Mouse (Mus musculus): ENCODE measurements around the gene Hsd11b2. TPM values are rescaled to one million over a fixed set of nuclear protein-coding genes. Genes with fewer than 3 reads are reported as not detected.

Hsd11b2 gene
- polyA plus RNA-seq, 1 experiment = not detected

DNA sequence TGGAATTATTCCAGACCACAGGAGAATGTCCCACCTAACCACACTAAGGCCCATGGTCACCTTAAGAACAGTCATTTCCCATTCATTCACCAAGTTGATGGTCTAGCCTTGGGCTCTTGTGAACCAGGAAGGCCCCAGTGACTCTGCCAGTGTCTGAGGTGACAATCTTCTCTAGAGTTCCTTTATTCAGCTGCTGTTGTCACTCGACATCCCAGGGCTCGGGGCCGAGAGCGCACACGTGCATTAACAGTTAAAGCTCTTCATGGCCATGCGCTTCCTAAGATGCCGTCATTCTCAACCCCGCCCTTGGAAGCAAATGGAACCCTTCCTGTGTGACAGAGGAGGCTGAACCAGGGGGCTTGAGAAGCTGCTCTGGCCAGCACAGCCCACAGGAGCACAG, 36.4 kb upstream of the Hsd11b2 start:
- TF ChIP-seq GATA1 (IDR thresholded peaks at IDR 0.05; ENCODE audit: low read length) (no peak), TAL1 (IDR thresholded peaks at IDR 0.05; ENCODE audit: low read length) (no peak)
- no peaks in the 10 kb centered on the region for H3K36me3 ChIP-seq (ENCODE audit: control insufficient read depth)
- H3K27me3 ChIP-seq (ENCODE audit: control insufficient read depth) = peaks cover 2% of the 10 kb centered on the region; the same call in 1 of the 2 replicates
- H3K4me1 ChIP-seq (ENCODE audit: control insufficient read depth) = no peaks in the 10 kb centered on the region
- H3K4me3 ChIP-seq (replicated peaks) = no peak overlapping the region
- H3K9me3 ChIP-seq (ENCODE audit: control insufficient read depth, low read length) = no peaks in the 10 kb centered on the region

DNA sequence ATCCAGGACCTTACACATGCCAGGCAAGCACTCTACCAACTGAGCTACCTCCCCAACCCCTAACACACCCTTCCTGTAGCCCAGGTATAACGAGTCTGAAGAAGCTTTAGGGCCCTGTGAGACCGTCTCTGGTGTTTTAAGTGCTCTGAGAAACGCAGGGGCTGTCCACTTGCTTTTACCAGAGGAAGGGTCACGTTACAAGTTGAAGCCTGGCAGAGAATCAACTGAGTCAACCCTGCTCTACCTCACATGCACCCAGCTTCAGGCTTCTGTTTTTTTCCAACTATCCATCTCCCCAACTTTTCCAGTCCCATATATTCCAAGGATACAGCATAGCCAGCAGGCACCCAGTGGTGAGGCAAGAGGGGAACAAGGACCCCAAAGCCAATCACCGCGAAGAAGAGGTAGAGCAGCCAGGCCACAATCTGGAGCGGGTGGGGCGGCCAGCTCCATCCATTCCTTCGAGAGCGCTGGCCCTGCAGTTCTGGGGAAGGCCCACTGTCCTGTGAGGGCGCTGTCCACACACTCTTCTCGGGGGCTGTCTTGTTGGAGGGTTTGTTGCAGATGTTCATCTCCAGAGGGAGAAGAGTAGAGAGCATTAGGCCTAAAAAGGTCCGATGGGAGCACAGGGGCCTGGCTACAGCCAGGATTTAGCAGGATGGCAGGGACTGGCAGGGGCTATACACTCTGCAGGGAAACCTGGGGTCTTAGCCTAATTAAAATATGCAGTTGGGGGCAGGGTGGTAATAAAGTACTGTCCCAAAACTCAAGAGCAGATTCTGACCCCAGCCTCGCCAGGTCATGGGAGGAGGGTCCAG, 35.1 kb upstream of the Hsd11b2 start:
- Histone ChIP-seq H3K4me3 (replicated peaks) (no peak overlapping the region), H3K4me1 (ENCODE audit: control insufficient read depth) (no peaks in the 10 kb centered on the region), H3K36me3 (ENCODE audit: control insufficient read depth) (no peaks in the 10 kb centered on the region), H3K9me3 (ENCODE audit: control insufficient read depth, low read length) (no peaks in the 10 kb centered on the region), H3K27me3 (ENCODE audit: control insufficient read depth) (peaks cover 2% of the 10 kb centered on the region; the same call in 1 of the 2 replicates)
- TF ChIP-seq TAL1 (IDR thresholded peaks at IDR 0.05; ENCODE audit: low read length) = no peak
- no peak for TF ChIP-seq GATA1 (IDR thresholded peaks at IDR 0.05; ENCODE audit: low read length)

DNA sequence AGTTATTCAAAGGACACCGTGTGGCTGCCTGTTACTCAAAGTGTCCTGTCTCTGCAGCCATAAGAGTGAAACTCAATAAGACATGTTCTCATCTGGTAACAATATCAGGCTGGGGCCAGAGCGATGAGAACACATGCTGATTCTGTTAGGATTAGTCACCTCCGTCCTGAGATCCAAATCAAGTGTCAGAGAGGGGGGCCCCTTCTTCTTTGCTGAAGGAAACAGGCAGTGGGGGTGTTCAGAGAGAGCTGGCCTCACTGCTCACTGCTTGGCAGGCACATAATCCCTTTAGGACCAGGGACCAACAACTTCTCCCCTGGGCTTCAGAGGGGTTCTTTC, 34.6 kb upstream of the Hsd11b2 start:
- Histone ChIP-seq H3K36me3 (ENCODE audit: control insufficient read depth) (no peaks in the 10 kb centered on the region), H3K9me3 (ENCODE audit: control insufficient read depth, low read length) (no peaks in the 10 kb centered on the region), H3K4me3 (replicated peaks) (no peak overlapping the region), H3K4me1 (ENCODE audit: control insufficient read depth) (no peaks in the 10 kb centered on the region), H3K27me3 (ENCODE audit: control insufficient read depth) (peaks cover 2% of the 10 kb centered on the region; the same call in 1 of the 2 replicates)
- no peak for TF ChIP-seq TAL1 (IDR thresholded peaks at IDR 0.05; ENCODE audit: low read length)
- no peak for TF ChIP-seq GATA1 (IDR thresholded peaks at IDR 0.05; ENCODE audit: low read length)

DNA sequence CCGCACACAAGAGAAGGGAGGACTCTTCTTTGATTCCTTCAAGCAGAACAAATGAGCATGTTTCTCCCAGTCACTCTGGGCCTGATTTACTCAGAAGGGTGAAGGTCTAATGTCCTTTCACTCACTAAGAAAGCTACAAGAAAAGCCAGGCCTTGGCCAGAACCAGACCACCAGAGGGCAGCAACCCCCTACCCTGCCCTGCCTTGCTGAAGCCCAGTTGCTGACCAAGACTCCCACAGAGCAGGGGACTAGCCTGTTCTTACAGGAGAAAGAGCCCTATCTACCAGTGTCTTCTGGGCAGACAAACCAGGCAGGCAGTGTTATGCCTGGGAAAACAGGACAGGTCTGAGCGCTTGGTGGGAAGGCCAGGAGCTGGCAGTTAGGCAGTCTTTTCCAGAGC, 34.2 kb upstream of the Hsd11b2 start:
- no peak for TF ChIP-seq GATA1 (IDR thresholded peaks at IDR 0.05; ENCODE audit: low read length)
- TF ChIP-seq TAL1 (IDR thresholded peaks at IDR 0.05; ENCODE audit: low read length) = no peak
- Histone ChIP-seq H3K36me3 (ENCODE audit: control insufficient read depth) (no peaks in the 10 kb centered on the region), H3K4me1 (ENCODE audit: control insufficient read depth) (no peaks in the 10 kb centered on the region), H3K9me3 (ENCODE audit: control insufficient read depth, low read length) (no peaks in the 10 kb centered on the region), H3K4me3 (replicated peaks) (no peak overlapping the region), H3K27me3 (ENCODE audit: control insufficient read depth) (peaks cover 2% of the 10 kb centered on the region; the same call in 1 of the 2 replicates)

DNA sequence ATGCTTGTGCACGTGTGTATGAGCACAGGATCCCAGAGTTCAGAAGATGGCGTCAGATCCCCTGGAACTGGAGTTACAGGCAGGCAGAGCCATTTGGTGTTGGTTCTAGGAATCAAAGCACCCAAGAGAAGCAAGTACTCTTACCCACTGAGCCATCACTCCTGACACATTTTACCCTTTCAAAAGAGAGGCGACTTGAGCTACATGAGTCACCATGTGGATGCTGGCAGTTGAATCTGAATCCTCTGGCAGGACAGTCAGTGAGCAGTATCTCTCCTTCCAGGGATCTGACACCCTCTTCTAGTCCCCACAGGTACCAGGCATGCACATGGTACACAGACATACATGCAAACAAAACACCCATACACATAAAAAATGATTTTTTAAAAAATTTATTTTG, 30.5 kb upstream of the Hsd11b2 start:
- Histone ChIP-seq H3K9me3 (ENCODE audit: control insufficient read depth, low read length) (no peaks in the 10 kb centered on the region), H3K36me3 (ENCODE audit: control insufficient read depth) (no peaks in the 10 kb centered on the region), H3K27me3 (ENCODE audit: control insufficient read depth) (no peaks in the 10 kb centered on the region), H3K4me1 (ENCODE audit: control insufficient read depth) (peaks cover 15% of the 10 kb centered on the region), H3K4me3 (replicated peaks) (no peak overlapping the region)
- TF ChIP-seq GATA1 (IDR thresholded peaks at IDR 0.05; ENCODE audit: low read length) (no peak), TAL1 (IDR thresholded peaks at IDR 0.05; ENCODE audit: low read length) (no peak)

DNA sequence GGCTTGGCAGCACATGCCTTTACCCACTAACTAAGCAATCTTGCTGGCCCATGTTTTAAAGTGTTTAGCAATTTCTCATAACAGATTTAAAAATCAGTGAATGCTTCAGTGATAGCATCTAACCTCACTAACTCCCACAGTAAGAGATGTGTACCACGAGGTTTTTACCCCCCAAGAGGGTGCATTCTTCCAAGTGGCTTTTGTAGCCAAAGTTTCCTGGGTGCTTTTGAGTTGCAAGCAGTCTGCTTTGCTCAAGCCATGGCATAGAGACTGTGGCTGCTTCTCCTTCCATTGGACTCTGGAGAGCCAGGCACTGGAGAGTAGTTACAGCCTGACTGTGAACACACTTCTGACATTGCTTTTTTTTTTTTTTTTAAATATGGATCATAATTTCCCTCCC, 29.3 kb upstream of the Hsd11b2 start:
- Histone ChIP-seq H3K27me3 (ENCODE audit: control insufficient read depth) (no peaks in the 10 kb centered on the region), H3K4me1 (ENCODE audit: control insufficient read depth) (peaks cover 15% of the 10 kb centered on the region), H3K36me3 (ENCODE audit: control insufficient read depth) (no peaks in the 10 kb centered on the region), H3K9me3 (ENCODE audit: control insufficient read depth, low read length) (no peaks in the 10 kb centered on the region), H3K4me3 (replicated peaks) (no peak overlapping the region)
- TF ChIP-seq GATA1 (IDR thresholded peaks at IDR 0.05; ENCODE audit: low read length) (no peak), TAL1 (IDR thresholded peaks at IDR 0.05; ENCODE audit: low read length) (no peak)

DNA sequence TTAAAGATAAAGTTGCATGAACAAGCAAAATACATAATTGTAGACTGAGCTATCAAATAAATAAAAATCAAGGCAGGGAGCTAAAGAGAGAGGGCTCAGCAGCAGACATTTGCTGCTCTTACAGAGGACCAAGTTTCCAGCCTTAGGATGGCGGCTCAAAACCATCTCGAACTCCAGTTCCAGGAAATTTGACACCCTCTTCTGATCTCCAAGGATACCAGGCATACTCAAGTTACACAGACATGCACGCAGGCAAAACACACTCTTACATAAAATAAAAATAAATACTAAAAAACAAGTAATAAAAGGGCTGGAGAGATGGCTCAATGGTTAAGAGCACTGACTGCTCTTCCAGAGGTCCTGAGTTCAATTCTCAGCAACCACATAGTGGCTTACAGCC, 25.1 kb upstream of the Hsd11b2 start:
- Histone ChIP-seq H3K27me3 (ENCODE audit: control insufficient read depth) (peaks cover 15% of the 10 kb centered on the region), H3K9me3 (ENCODE audit: control insufficient read depth, low read length) (no peaks in the 10 kb centered on the region), H3K36me3 (ENCODE audit: control insufficient read depth) (no peaks in the 10 kb centered on the region), H3K4me1 (ENCODE audit: control insufficient read depth) (peaks cover 32% of the 10 kb centered on the region), H3K4me3 (replicated peaks) (no peak overlapping the region)
- TF ChIP-seq GATA1 (IDR thresholded peaks at IDR 0.05; ENCODE audit: low read length) = no peak
- TF ChIP-seq TAL1 (IDR thresholded peaks at IDR 0.05; ENCODE audit: low read length) = no peak

DNA sequence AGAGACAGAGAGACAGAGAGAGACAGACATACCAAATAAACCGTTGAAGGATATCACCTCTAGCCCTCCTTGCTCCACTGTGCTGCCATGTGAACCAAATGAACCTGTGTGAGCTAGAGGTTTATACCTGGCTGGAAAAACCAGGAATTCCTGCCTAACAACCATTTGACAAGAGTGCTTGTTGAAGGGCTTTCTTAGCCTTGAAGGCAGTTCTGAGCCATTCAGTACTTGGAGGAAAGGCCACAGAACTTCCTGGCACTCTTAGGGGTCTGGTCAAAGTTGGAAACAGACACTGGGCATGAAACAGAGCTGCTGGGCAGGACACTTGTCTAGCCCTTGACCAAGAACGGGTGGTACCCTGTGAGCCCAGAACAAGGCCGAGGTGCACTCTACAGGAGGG, 24.0 kb upstream of the Hsd11b2 start:
- peaks cover 15% of the 10 kb centered on the region for H3K27me3 ChIP-seq (ENCODE audit: control insufficient read depth)

DNA sequence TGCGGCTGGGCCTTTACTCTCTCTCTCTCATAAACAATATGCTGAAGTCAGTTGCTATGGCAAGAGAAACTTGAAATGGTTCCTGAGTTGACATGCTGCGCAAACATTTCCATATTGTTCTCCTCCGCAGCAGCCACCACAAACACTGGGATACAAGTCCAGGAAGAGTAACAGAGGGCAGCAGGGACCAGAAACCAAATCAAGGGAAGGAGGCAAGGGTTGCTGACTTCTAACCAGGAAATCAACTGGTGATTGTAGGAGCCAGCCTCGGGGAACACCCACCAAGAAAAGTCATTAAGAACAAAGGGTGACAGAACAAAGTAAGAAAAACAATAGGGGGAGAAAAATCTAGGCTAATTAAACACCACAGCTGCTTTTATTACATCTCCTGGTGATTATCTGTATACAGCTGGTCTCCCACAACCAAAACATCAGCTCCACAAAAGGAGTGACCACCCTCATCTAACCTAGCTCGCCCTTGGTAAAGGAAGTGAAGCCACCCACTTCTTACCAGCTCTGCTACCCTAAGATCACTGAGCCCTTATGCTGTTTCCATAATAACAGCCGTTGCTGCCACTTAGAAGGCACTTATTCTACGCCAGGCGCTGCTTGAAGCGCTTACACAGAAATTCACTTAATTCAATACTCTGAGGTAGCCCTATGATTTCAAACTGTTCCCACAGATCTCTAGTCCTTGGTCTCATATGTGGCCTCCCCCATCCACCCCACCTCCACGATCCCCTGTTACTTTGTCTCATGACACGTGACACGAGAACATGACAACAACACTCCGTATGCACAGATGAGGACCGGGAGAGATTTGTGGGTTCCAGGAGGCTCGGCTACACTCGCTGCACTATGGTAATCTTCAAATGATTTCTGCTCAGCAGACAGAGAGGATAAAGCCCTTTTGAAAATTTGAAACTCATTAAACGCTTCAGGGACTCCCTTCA, 22.9 kb upstream of the Hsd11b2 start:
- TF ChIP-seq GATA1 (IDR thresholded peaks at IDR 0.05; ENCODE audit: low read length) = no peak
- TF ChIP-seq TAL1 (IDR thresholded peaks at IDR 0.05; ENCODE audit: low read length) = no peak
- Histone ChIP-seq H3K4me1 (ENCODE audit: control insufficient read depth) (peaks cover 39% of the 10 kb centered on the region), H3K27me3 (ENCODE audit: control insufficient read depth) (peaks cover 18% of the 10 kb centered on the region), H3K4me3 (replicated peaks) (no peak overlapping the region), H3K9me3 (ENCODE audit: control insufficient read depth, low read length) (no peaks in the 10 kb centered on the region), H3K36me3 (ENCODE audit: control insufficient read depth) (no peaks in the 10 kb centered on the region)

More for the DNA sequence above, 24.0 kb upstream of the Hsd11b2 start:
- H3K36me3 ChIP-seq (ENCODE audit: control insufficient read depth) = no peaks in the 10 kb centered on the region
- TF ChIP-seq GATA1 (IDR thresholded peaks at IDR 0.05; ENCODE audit: low read length) = no peak
- no peak for TF ChIP-seq TAL1 (IDR thresholded peaks at IDR 0.05; ENCODE audit: low read length)
- H3K9me3 ChIP-seq (ENCODE audit: control insufficient read depth, low read length) = no peaks in the 10 kb centered on the region
- H3K4me3 ChIP-seq (replicated peaks) = no peak overlapping the region
- H3K4me1 ChIP-seq (ENCODE audit: control insufficient read depth) = peaks cover 36% of the 10 kb centered on the region

Data from erythroblast, embryonic 14.5 days (primary cell).